Mouse (Mus musculus) neural tube, embryonic 11.5 days (tissue): Measurements from ENCODE around the gene Antxr2. TPM values are rescaled to one million over a fixed set of nuclear protein-coding genes. Genes with fewer than 3 reads are reported as not detected.

Experiments
- ATAC-seq: fragments of 200-750 bp; cut with Nextera tagmentation; 2 replicates; pipeline ENCODE4 v1.8.0; 2017; ENCODE audit warnings: moderate number of reproducible peaks, mild to moderate bottlenecking, moderate TSS enrichment, moderate library complexity; ENCODE audit not compliant: insufficient read depth, low FRiP score, low TSS enrichment
- DNase-seq: peaks from one replicate; pipeline ENCODE4 v3.0.0-alpha.2; 2015; ENCODE audit warnings: low spot score
- H3K27ac ChIP-seq: fragments of 300-500 bp; sonication (generic); 2 replicates; pipeline ENCODE4 v1.5.1; 2014; ENCODE audit warnings: low read depth, mild to moderate bottlenecking, low read length
- H3K27me3 ChIP-seq: fragments of 300-500 bp; sonication (generic); 2 replicates; pipeline ENCODE4 v1.6.1; 2014; ENCODE audit warnings: mild to moderate bottlenecking, low read length, mixed read lengths; ENCODE audit not compliant: control insufficient read depth, insufficient read depth
- H3K36me3 ChIP-seq: fragments of 300-500 bp; sonication (generic); 2 replicates; pipeline ENCODE4 v1.6.1; 2014; ENCODE audit warnings: mild to moderate bottlenecking, low read length, moderate library complexity, mixed read lengths; ENCODE audit not compliant: control insufficient read depth, insufficient read depth
- H3K4me1 ChIP-seq: fragments of 300-500 bp; sonication (generic); 2 replicates; pipeline ENCODE4 v1.6.1; 2014; ENCODE audit warnings: low read length, mixed read lengths; ENCODE audit not compliant: control insufficient read depth, insufficient read depth
- H3K4me2 ChIP-seq: fragments of 300-500 bp; sonication (generic); 2 replicates; pipeline ENCODE4 v1.6.1; 2014; ENCODE audit warnings: low read depth, mild to moderate bottlenecking, moderate library complexity
- H3K4me3 ChIP-seq: fragments of 300-500 bp; sonication (generic); 2 replicates; pipeline ENCODE4 v1.5.1; 2014; ENCODE audit warnings: low read depth, low read length
- H3K9ac ChIP-seq: fragments of 300-500 bp; sonication (generic); 2 replicates; pipeline ENCODE4 v1.6.1; 2014; ENCODE audit warnings: mild to moderate bottlenecking, low read length
- H3K9me3 ChIP-seq: fragments of 300-500 bp; sonication (generic); 2 replicates; pipeline ENCODE4 v1.6.1; 2016; ENCODE audit warnings: low read length; ENCODE audit not compliant: control insufficient read depth
- WGBS: fragments of 180-500 bp; shearing (Covaris S2); extraction: QIAGEN DNeasy Blood & Tissue Kit; methylation state at CpG from one replicate; pipeline ENCODE4 v1.1.7; 2014; 5-methylcytosine and 5-hydroxymethylcytosine counted together
- polyA plus RNA-seq: library from polyadenylated mRNA; unstranded; fragments of >200 nt; fragmentation: Nextera tagmentation; extraction: Ambion mirVana; gene quantifications from 2 replicates; pipeline ENCODE4 v1.2.1, GENCODE M21; 2014

The Antxr2 gene
- polyA plus RNA-seq, 1 experiment from 2014 or later = 14.5 TPM

GRCm38 (mm10) chr5:98016247-98017203 is 14.3 kb downstream of the Antxr2 start:
- H3K4me1 ChIP-seq = no peaks in the 10 kb centered on the region
- DNase-seq = peak; percentile 18
- H3K9me3 ChIP-seq = no peaks in the 10 kb centered on the region
- H3K4me3 ChIP-seq = no peak overlapping the region
- H3K27me3 ChIP-seq = no peaks in the 10 kb centered on the region
- no peak for ATAC-seq
- H3K9ac ChIP-seq = no peak overlapping the region
- H3K4me2 ChIP-seq = no peak overlapping the region
- H3K36me3 ChIP-seq = no peaks in the 10 kb centered on the region
- WGBS = 82% methylated on average over 20 of the region's 20 CpGs
- no peak overlapping the region for H3K27ac ChIP-seq

- Histone ChIP-seq H3K27me3 (no peaks in the 10 kb centered on the region), H3K9ac (no peak overlapping the region), H3K36me3 (no peaks in the 10 kb centered on the region), H3K27ac (no peak overlapping the region), H3K4me1 (no peaks in the 10 kb centered on the region), H3K4me2 (no peak overlapping the region), H3K9me3 (no peaks in the 10 kb centered on the region), H3K4me3 (no peak overlapping the region)
- 97% methylated on average over 8 of the region's 8 CpGs for WGBS
- ATAC-seq (no peak), DNase-seq (no peak)
These were observed 25.1 kb downstream of the Antxr2 start for GRCm38 (mm10) chr5:98005751-98006150.

- Histone ChIP-seq H3K27me3 (no peaks in the 10 kb centered on the region), H3K4me2 (no peak overlapping the region), H3K27ac (no peak overlapping the region), H3K9ac (no peak overlapping the region), H3K9me3 (no peaks in the 10 kb centered on the region), H3K4me3 (no peak overlapping the region), H3K4me1 (no peaks in the 10 kb centered on the region), H3K36me3 (no peaks in the 10 kb centered on the region)
- DNase-seq (no peak), ATAC-seq (no peak)
- WGBS = 88% methylated on average over 2 of the region's 2 CpGs
These were observed 31.5 kb downstream of the Antxr2 start for GRCm38 (mm10) chr5:97999261-97999824.

- no peaks in the 10 kb centered on the region for H3K4me1 ChIP-seq
- H3K9me3 ChIP-seq = no peaks in the 10 kb centered on the region
- no peak overlapping the region for H3K27ac ChIP-seq
- H3K4me3 ChIP-seq = no peak overlapping the region
- no peak for ATAC-seq
- no peak overlapping the region for H3K9ac ChIP-seq
- H3K36me3 ChIP-seq = no peaks in the 10 kb centered on the region
- no peak overlapping the region for H3K4me2 ChIP-seq
- H3K27me3 ChIP-seq = no peaks in the 10 kb centered on the region
- no peak for DNase-seq
- 83% methylated on average over 6 of the region's 6 CpGs for WGBS
These were observed 34.2 kb downstream of the Antxr2 start for GRCm38 (mm10) chr5:97996500-97997176.

GRCm38 (mm10) chr5:97995881-97996280 is 35.0 kb downstream of the Antxr2 start:
- Histone ChIP-seq H3K27me3 (no peaks in the 10 kb centered on the region), H3K9ac (no peak overlapping the region), H3K4me3 (no peak overlapping the region), H3K27ac (no peak overlapping the region), H3K36me3 (no peaks in the 10 kb centered on the region), H3K9me3 (no peaks in the 10 kb centered on the region), H3K4me1 (no peaks in the 10 kb centered on the region), H3K4me2 (no peak overlapping the region)
- WGBS = 85% methylated on average over 4 of the region's 4 CpGs
- DNase-seq = no peak
- no peak for ATAC-seq

- WGBS = 88% methylated on average over 4 of the region's 4 CpGs
- Histone ChIP-seq H3K27ac (no peak overlapping the region), H3K9me3 (no peaks in the 10 kb centered on the region), H3K27me3 (no peaks in the 10 kb centered on the region), H3K4me2 (no peak overlapping the region), H3K4me1 (no peaks in the 10 kb centered on the region), H3K9ac (no peak overlapping the region), H3K36me3 (0 out of 2 replicates have a peak, but pooled peaks cover 2% of the 10 kb centered on the region), H3K4me3 (no peak overlapping the region)
- no peak for ATAC-seq
- no peak for DNase-seq
These were observed 44.1 kb downstream of the Antxr2 start for GRCm38 (mm10) chr5:97986656-97987294.

GRCm38 (mm10) chr5:97983375-97983774 is 47.5 kb downstream of the Antxr2 start:
- Histone ChIP-seq H3K9ac (no peak overlapping the region), H3K4me2 (no peak overlapping the region), H3K4me3 (no peak overlapping the region), H3K9me3 (no peaks in the 10 kb centered on the region), H3K27ac (no peak overlapping the region), H3K27me3 (no peaks in the 10 kb centered on the region), H3K4me1 (no peaks in the 10 kb centered on the region), H3K36me3 (0 out of 2 replicates have a peak, but pooled peaks cover 2% of the 10 kb centered on the region)
- WGBS = 97% methylated on average over 9 of the region's 9 CpGs
- no peak for ATAC-seq
- no peak for DNase-seq

GRCm38 (mm10) chr5:97980472-97980871 is 50.4 kb downstream of the Antxr2 start:
- DNase-seq (peak; percentile 37), ATAC-seq (no peak; the same call in 1 of the 2 replicates)
- Histone ChIP-seq H3K27ac (no peak overlapping the region), H3K9ac (no peak overlapping the region), H3K4me2 (0 out of 2 replicates have a peak overlapping the region, but pooled peaks have one; percentile 5), H3K27me3 (no peaks in the 10 kb centered on the region), H3K4me1 (no peaks in the 10 kb centered on the region), H3K36me3 (no peaks in the 10 kb centered on the region), H3K4me3 (no peak overlapping the region), H3K9me3 (no peaks in the 10 kb centered on the region)
- WGBS = 53% methylated on average over 14 of the region's 14 CpGs
